Mouse (Mus musculus): ENCODE data around the gene Brat1. TPM values are rescaled to one million over a fixed set of nuclear protein-coding genes. Genes with fewer than 3 reads are reported as not detected.

Gene Brat1
- total RNA-seq, 2 experiments from 2014 or later, result 19.8 to 21.3 TPM

DNA sequence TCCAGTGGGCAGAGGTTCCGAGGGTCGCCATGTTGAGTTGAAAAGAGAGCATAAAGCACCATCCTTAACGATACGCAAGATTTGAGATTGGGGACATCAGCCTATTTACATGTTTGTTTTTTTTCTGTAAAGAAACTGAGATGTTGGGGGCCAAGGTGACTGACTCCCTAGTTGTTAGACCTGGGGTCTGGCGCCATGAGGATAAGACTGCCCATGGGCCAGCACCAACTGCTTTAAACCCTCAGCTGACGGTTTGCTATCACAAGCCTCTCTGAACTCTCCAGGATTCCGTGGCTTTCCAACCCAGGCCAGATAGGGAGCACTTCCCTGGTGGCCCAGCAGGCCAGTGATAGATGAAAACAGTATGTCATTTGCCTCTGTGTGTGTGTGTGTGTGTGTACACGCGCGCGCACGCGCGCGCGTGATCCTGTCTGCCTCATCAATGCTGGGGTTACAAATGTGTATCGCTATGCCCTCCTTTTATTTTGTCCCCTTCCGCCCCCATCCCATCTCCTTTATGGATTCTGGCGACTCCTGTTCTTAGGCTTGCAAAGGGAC, 2.1 kb upstream of the Brat1 start:
- H3K27ac ChIP-seq, result peak overlapping the region; percentile 95
- no peak for DNase-seq (ENCODE audit: extremely low spot score in 1 of 2, low spot score in 2 of 2)
- no peak for TF ChIP-seq CTCF (IDR thresholded peaks at IDR 0.05)
- intact Hi-C loops (cut with DNase I), result no loop called here
- H3K4me3 ChIP-seq, result peak overlapping the region; percentile 77

GRCm38 (mm10) chr5:140703480-140704377, 1.1 kb upstream of the Brat1 start:
- no peak for TF ChIP-seq CTCF (IDR thresholded peaks at IDR 0.05)
- H3K4me3 ChIP-seq, result peak overlapping the region; percentile 91
- peak overlapping the region; percentile 99 for H3K27ac ChIP-seq
- intact Hi-C loops (cut with DNase I), result loop anchor here (2.0 kb wide), 1 partner anchor 55 kb away; the partner anchor contains the start of gene Ttyh3
- no peak for DNase-seq (ENCODE audit: extremely low spot score in 1 of 2, low spot score in 2 of 2)

DNA sequence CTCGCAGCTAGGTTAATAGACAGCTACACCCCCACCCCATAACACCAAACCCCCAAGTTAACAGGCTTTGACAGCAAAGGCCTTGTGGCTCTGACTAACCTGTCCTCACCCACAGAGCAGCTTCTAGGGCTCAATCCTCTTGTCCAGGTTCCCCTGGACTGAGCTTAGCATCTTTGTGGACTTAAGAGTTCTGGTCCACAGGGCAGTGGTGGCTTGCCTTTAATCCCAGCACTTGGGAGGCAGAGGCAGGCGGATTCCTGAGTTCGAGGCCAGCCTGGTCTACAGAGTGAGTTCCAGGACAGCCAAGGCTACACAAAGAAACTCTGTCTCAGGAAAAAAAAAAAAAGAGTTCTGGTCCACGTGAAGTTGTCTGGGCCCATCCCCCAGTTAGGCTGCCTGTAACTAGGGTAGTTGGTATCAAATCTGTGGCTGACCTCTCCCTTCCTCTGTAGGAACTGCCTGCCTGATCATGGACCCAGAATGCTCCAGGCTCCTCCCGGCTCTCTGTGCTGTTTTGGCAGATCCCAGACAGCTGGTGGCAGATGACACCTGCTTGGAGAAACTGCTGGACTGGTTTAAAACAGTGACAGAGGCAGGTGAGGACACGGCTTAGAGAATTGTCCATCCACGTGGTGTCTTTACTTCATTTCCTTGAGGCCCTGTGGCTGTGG, 825 bp downstream of the Brat1 start:
- Histone ChIP-seq H3K4me3 (peak overlapping the region; percentile 91), H3K27ac (peak overlapping the region; percentile 76)
- intact Hi-C loops (cut with DNase I), result loop anchor here (2.0 to 5.0 kb wide), 2 partner anchors 42 to 57 kb away; partner anchors contain the start of gene Ttyh3
- no peak for TF ChIP-seq CTCF (IDR thresholded peaks at IDR 0.05)
- no peak for DNase-seq (ENCODE audit: extremely low spot score in 1 of 2, low spot score in 2 of 2)

DNA sequence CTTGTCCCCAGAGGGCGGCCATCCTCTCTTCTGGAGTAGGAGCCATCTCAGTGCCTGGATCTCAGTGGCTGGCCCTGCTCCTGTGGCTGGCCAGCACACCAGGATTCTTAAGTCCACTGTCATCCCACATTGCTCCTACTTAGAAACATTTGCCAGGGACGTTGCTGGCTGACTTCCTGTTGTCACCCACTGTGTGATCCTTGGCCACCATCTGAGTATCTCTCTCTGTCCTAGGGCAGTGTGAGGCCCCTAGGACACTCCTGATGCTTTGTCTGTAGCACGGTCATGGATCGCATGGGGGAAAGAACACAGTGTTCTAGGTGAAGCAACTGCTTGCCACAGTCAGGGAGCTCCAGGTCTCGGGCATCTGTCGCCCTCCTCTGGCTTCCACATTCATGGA, 5.5 kb downstream of the Brat1 start:
- H3K27ac ChIP-seq, result no peak overlapping the region
- intact Hi-C loops (cut with DNase I), result no loop called here
- no peak for TF ChIP-seq CTCF (IDR thresholded peaks at IDR 0.05)
- no peak overlapping the region for H3K4me3 ChIP-seq
- DNase-seq (ENCODE audit: extremely low spot score in 1 of 2, low spot score in 2 of 2), result no peak

GRCm38 (mm10) chr5:140711040-140711439, 6.2 kb downstream of the Brat1 start:
- no peak for DNase-seq (ENCODE audit: extremely low spot score in 1 of 2, low spot score in 2 of 2)
- TF ChIP-seq CTCF (IDR thresholded peaks at IDR 0.05), result peak; percentile 26; the same call in 1 of the 2 replicates
- intact Hi-C loops (cut with DNase I), result no loop called here
- H3K27ac ChIP-seq, result no peak overlapping the region
- no peak overlapping the region for H3K4me3 ChIP-seq

DNA sequence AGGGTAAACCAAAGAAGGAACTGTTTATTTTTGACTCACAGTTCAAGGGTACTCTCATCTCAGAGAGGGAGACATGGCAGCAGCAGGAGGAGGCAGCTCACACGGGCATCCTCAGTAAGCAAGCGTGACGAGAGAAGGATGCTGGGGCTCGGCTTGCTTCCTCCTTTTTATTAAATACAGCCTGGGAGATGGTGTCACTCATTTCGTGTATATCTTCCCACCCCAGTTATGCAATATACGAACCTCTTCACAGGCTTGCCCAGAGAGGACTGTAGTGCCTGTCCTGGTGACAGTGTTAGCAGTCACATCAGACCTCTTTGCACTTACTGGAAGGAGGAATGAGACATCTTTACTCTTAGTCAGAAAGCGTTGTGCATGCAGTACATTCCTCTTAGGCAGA, 16.0 kb downstream of the Brat1 start:
- intact Hi-C loops (cut with DNase I), result no loop called here

DNA sequence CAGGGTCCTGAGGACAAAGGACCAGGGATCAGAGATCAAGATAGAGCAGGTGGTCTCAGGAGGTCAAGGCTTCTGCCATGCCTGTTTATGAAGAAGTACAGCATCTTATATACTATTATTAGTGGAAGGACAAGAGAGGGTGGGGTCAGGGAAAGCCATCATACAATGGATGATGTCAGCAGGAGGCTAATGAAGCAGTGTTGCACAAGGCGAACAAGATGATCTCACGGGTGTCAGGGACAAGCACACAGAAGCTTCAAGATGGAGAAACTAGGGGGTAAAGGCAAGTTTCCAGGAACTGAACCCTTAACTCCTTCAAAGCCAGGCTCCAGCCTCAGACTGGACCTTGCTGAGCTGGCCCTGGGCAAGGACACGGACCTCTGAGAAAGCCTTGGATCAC, 17.3 kb downstream of the Brat1 start:
- DNase-seq (ENCODE audit: extremely low spot score in 1 of 2, low spot score in 2 of 2), result no peak
- intact Hi-C loops (cut with DNase I), result no loop called here
- TF ChIP-seq CTCF (IDR thresholded peaks at IDR 0.05), result no peak
- Histone ChIP-seq H3K27ac (no peak overlapping the region), H3K4me3 (no peak overlapping the region)

More for the DNA sequence above, 16.0 kb downstream of the Brat1 start:
- DNase-seq (ENCODE audit: extremely low spot score in 1 of 2, low spot score in 2 of 2), result no peak
- no peak overlapping the region for H3K27ac ChIP-seq
- H3K4me3 ChIP-seq, result no peak overlapping the region
- no peak for TF ChIP-seq CTCF (IDR thresholded peaks at IDR 0.05)

GRCm38 (mm10) chr5:140723822-140724221, 19.0 kb downstream of the Brat1 start, which contains the start of gene Amz1:
TSS of gene Amz1 (plus strand) at chr5:140724127.
- TF ChIP-seq CTCF (IDR thresholded peaks at IDR 0.05), result peak; percentile 3
- intact Hi-C loops (cut with DNase I), result no loop called here
- Histone ChIP-seq H3K4me3 (peak within 1 kb of the TSS; percentile 30), H3K27ac (peak within 1 kb of the TSS; percentile 40)
- DNase-seq (ENCODE audit: extremely low spot score in 1 of 2, low spot score in 2 of 2), result peak; percentile 67 to 75

- DNase-seq (ENCODE audit: extremely low spot score in 1 of 2, low spot score in 2 of 2), result peak in 1 of 2 experiments; percentile 55
- Histone ChIP-seq H3K4me3 (no peak overlapping the region), H3K27ac (no peak overlapping the region)
- no peak for TF ChIP-seq CTCF (IDR thresholded peaks at IDR 0.05)
- intact Hi-C loops (cut with DNase I), result no loop called here
Measured at GRCm38 (mm10) chr5:140726062-140726839, 21.4 kb downstream of the Brat1 start.

- TF ChIP-seq CTCF (IDR thresholded peaks at IDR 0.05), result no peak
- no peak for DNase-seq (ENCODE audit: extremely low spot score in 1 of 2, low spot score in 2 of 2)
- no peak overlapping the region for H3K27ac ChIP-seq
- intact Hi-C loops (cut with DNase I), result no loop called here
- no peak overlapping the region for H3K4me3 ChIP-seq
Measured at GRCm38 (mm10) chr5:140726946-140727740, 22.3 kb downstream of the Brat1 start.

Measured in left cerebral cortex, adult 2 months (tissue).